Mouse (Mus musculus): ENCODE measurements around the gene Cdh11.

DNA sequence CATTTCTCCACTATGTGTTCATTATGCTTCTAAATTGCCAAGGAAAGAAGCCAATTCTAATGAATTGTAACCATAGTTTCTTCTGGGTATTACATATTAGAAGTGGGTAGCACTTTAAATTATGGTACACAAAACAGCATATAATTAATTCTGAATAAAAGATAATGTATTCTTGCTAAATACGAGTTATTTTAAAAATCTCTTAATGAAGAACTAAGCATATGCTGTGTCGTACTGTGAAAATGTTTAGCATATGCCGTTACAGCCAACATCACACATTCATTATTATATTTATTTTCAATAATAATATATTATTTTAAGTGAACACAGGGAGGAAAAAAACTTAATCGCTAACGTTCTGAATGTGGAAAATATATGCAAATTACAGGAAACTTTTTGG lies 31.6 kb downstream of the Cdh11 start:
- TF ChIP-seq TBP (IDR thresholded peaks at IDR 0.05; ENCODE audit: low read depth, low read length): no peak
- TF ChIP-seq ZNF384 (IDR thresholded peaks at IDR 0.05; ENCODE audit: low read depth, low read length): no peak
- no peak for TF ChIP-seq RCOR1 (IDR thresholded peaks at IDR 0.05; ENCODE audit: low read depth, low read length)
- TF ChIP-seq POLR2AphosphoS2 (IDR thresholded peaks at IDR 0.05; ENCODE audit: low read length): no peak
- no peak for TF ChIP-seq MAX (IDR thresholded peaks at IDR 0.05; ENCODE audit: low read length)
- no peak for TF ChIP-seq NELFE (IDR thresholded peaks at IDR 0.05; ENCODE audit: low read depth, low read length)
- no peak for TF ChIP-seq POLR2A (IDR thresholded peaks at IDR 0.05; ENCODE audit: control insufficient read depth in 1 of 2, insufficient read depth in 1 of 2, low read depth in 1 of 2, low read length in 2 of 2, poor library complexity in 1 of 2)
- no peak for TF ChIP-seq ELF1 (IDR thresholded peaks at IDR 0.05; ENCODE audit: low read depth, low read length)
- no peak for TF ChIP-seq CTCF (IDR thresholded peaks at IDR 0.05 in 2 of 3, conservative IDR thresholded peaks at IDR 0.05 in 1 of 3; ENCODE audit: control insufficient read depth in 1 of 3, insufficient read depth in 1 of 3, low read depth in 2 of 3, low read length in 3 of 3, poor library complexity in 1 of 3, severe bottlenecking in 1 of 3)
- TF ChIP-seq CHD1 (IDR thresholded peaks at IDR 0.05; ENCODE audit: low read depth, low read length): no peak
